In genomic region chr2:179571175-179571769, GRCm38 (mm10) we compare ENCODE assay signal across 13 mouse cellular contexts.
DNase-seq lines count a peak whose midpoint lies in the region; ATAC-seq and TF ChIP-seq lines count a peak whose summit lies in the region.
"Had no signal": no experiment of that assay in that cellular context is flagged by ENCODE, and none has a peak within 500 bp of the region (broad histone marks: within the 10 kb centered on the region; RNA-seq: fewer than 3 reads in every experiment).

No protein-coding gene starts in this region.

- WGBS in hindbrain, embryonic 13.5 days: 19% methylated on average over 6 of the region's 6 CpGs
- 25% methylated on average over 6 of the region's 6 CpGs for WGBS in neural tube, embryonic 12.5 days

- H3K4me2 ChIP-seq in hindbrain, embryonic 13.5 days: no peak overlapping the region
- no peak overlapping the region for H3K4me2 ChIP-seq in neural tube, embryonic 12.5 days (replicated peaks)
- H3K4me2 ChIP-seq: embryonic facial prominence, embryonic 15.5 days had no signal

- 0 out of 2 replicates have a peak, but pooled peaks cover 5% of the 10 kb centered on the region for H3K27me3 ChIP-seq in hindbrain, embryonic 13.5 days
- H3K27me3 ChIP-seq in neural tube, embryonic 12.5 days (replicated peaks): no peaks in the 10 kb centered on the region
- H3K27me3 ChIP-seq: embryonic facial prominence, embryonic 15.5 days had no signal

- H3K4me3 ChIP-seq in hindbrain, embryonic 13.5 days: no peak overlapping the region
- no peak overlapping the region for H3K4me3 ChIP-seq in neural tube, embryonic 12.5 days
- H3K4me3 ChIP-seq: embryonic facial prominence, embryonic 15.5 days; gastrocnemius, adult 2 months had no signal

- ATAC-seq in hindbrain, embryonic 13.5 days (ENCODE audit: low FRiP score): peak; percentile 55; the same call in 1 of the 2 replicates
- peak; percentile 48 for ATAC-seq in neural tube, embryonic 12.5 days (ENCODE audit: low FRiP score, low read depth)
- ATAC-seq in megakaryocyte, adult 5-6 weeks (ENCODE audit: poor library complexity, severe bottlenecking): no peak

- H3K9me3 ChIP-seq in hindbrain, embryonic 13.5 days: no peaks in the 10 kb centered on the region
- no peaks in the 10 kb centered on the region for H3K9me3 ChIP-seq in neural tube, embryonic 12.5 days
- H3K9me3 ChIP-seq: embryonic facial prominence, embryonic 15.5 days had no signal

- TF ChIP-seq POLR2A in brain, embryonic 14.5 days (IDR thresholded peaks at IDR 0.05; ENCODE audit: borderline replicate concordance, extremely low read depth, insufficient read depth, insufficient read length, poor library complexity, severe bottlenecking): no peak

- H3K4me1 ChIP-seq in hindbrain, embryonic 13.5 days (replicated peaks): peaks cover 50% of the 10 kb centered on the region
- H3K4me1 ChIP-seq in neural tube, embryonic 12.5 days: peaks cover 48% of the 10 kb centered on the region
- H3K4me1 ChIP-seq: embryonic facial prominence, embryonic 15.5 days had no signal

- peak overlapping the region; percentile 40 for H3K27ac ChIP-seq in hindbrain, embryonic 13.5 days
- no peak overlapping the region for H3K27ac ChIP-seq in neural tube, embryonic 12.5 days
- H3K27ac ChIP-seq: embryonic facial prominence, embryonic 15.5 days; gastrocnemius, adult 2 months had no signal

- DNase-seq in cerebellum, postnatal 10 days: peak; percentile 34 to 40
- no peak for DNase-seq in cerebellum, postnatal 36 days
- DNase-seq in brain, embryonic 14.5 days (ENCODE audit: low read depth): peak; percentile 86
- DNase-seq in urinary bladder, postnatal 4 days (ENCODE audit: low spot score in 2 of 2): no peak
- DNase-seq in thymus, postnatal 14 days: no peak
- DNase-seq: gastrocnemius, adult 2 months; heart, postnatal 14 days; lung, adult 2 months; thymus, postnatal 4 days had no signal

- TF ChIP-seq CTCF in brain, embryonic 14.5 days (IDR thresholded peaks at IDR 0.05; ENCODE audit: borderline replicate concordance, extremely low read depth, insufficient read depth, insufficient read length): peak; percentile 16; the same call in 1 of the 2 replicates

- H3K9ac ChIP-seq in hindbrain, embryonic 13.5 days: no peak overlapping the region
- no peak overlapping the region for H3K9ac ChIP-seq in neural tube, embryonic 12.5 days
- H3K9ac ChIP-seq: embryonic facial prominence, embryonic 15.5 days had no signal

- no peaks in the 10 kb centered on the region for H3K36me3 ChIP-seq in hindbrain, embryonic 13.5 days
- no peaks in the 10 kb centered on the region for H3K36me3 ChIP-seq in neural tube, embryonic 12.5 days
- H3K36me3 ChIP-seq: embryonic facial prominence, embryonic 15.5 days had no signal

Comparison
In these comparisons a context has a peak if more than half of its experiments do, and no peak if none do; other contexts are left out.
1. DNase-seq: peak in cerebellum, postnatal 10 days (2 of 2) and brain, embryonic 14.5 days (single experiment); none in cerebellum, postnatal 36 days (0 of 2), urinary bladder, postnatal 4 days (0 of 2) and thymus, postnatal 14 days (single experiment).